Mouse (Mus musculus): ENCODE data around the gene Col4a3bp. TPM values are rescaled to one million over a fixed set of nuclear protein-coding genes. Genes with fewer than 3 reads are reported as not detected.

Gene Col4a3bp
- polyA plus RNA-seq, 1 experiment from 2014 or later: 6.4 TPM

DNA sequence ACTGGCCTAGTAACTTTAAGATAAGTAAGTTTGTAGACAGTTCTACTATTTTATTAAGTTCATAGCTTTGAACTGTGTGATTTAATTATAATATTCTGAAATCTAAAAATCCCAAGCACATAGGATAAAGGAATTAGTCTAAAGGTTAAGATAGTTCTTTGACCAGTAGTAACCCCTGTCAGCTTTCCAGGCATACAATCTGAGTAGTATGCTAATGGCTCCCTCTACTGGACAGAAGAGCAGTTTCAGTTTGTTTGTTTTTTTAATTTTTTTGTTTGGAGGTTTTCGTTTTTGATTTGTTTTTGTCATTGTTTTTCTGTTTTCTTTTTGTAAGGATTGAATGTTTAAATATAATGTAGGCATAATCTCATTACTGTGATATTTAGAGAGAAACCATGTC is 51.2 kb downstream of the Col4a3bp start:
- peaks cover 9% of the 10 kb centered on the region; the same call in 1 of the 2 replicates for H3K4me1 ChIP-seq
- peak; percentile 59; the same call in 1 of the 2 replicates for ATAC-seq
- 20% methylated on average over 1 of the region's 1 CpGs for WGBS
- H3K9ac ChIP-seq: no peak overlapping the region
- H3K36me3 ChIP-seq (ENCODE audit: poor library complexity, severe bottlenecking): 0 out of 2 replicates have a peak, but pooled peaks cover 3% of the 10 kb centered on the region
- H3K9me3 ChIP-seq (replicated peaks): no peaks in the 10 kb centered on the region
- H3K4me2 ChIP-seq: no peak overlapping the region
- no peak overlapping the region for H3K27ac ChIP-seq
- H3K4me3 ChIP-seq: no peak overlapping the region
- no peaks in the 10 kb centered on the region for H3K27me3 ChIP-seq

DNA sequence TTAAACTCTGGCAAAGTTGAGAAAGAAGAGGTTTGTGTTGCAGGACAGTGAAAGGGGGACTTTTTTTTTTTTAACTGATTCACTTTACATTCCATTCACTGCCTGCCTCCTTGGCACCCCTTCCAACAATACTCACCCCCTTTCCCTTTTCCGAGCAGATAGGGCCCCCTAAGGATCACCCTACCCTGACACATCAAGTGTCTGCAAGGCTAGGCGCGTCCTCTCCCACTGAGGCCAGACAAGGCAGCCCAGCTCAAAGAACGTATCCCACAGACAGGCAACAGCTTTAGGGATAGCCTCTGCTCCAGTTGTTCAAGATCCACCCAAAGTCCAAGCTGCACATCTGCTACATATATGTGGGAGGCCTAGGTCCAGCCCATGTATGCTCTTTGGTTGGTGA is 51.7 kb downstream of the Col4a3bp start:
- H3K9ac ChIP-seq: no peak overlapping the region
- no peak overlapping the region for H3K4me3 ChIP-seq
- H3K27me3 ChIP-seq: no peaks in the 10 kb centered on the region
- H3K4me1 ChIP-seq: peaks cover 9% of the 10 kb centered on the region; the same call in 1 of the 2 replicates
- H3K27ac ChIP-seq: no peak overlapping the region
- H3K9me3 ChIP-seq (replicated peaks): no peaks in the 10 kb centered on the region
- H3K4me2 ChIP-seq: no peak overlapping the region
- 0 out of 2 replicates have a peak, but pooled peaks have one; percentile 30 for ATAC-seq
- 81% methylated on average over 4 of the region's 4 CpGs for WGBS
- 0 out of 2 replicates have a peak, but pooled peaks cover 7% of the 10 kb centered on the region for H3K36me3 ChIP-seq (ENCODE audit: poor library complexity, severe bottlenecking)

DNA sequence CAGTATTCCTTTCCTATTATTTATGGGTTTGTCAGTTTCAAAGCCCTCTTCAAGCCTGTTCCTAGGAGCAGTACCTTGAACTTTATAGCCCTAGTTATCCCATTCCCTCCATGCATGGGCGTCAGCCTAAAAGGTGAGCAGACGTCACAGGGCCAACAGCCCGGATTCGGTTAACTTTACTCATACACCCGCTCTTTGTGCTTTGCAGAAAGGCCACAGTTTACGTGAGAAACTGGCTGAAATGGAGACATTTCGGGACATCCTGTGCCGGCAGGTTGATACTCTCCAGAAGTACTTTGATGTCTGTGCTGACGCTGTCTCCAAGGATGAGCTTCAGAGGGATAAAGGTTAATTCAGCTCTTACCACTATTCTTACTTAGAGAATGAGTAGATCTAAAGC is 56.8 kb downstream of the Col4a3bp start:
- H3K9ac ChIP-seq: no peak overlapping the region
- no peak overlapping the region for H3K27ac ChIP-seq
- peaks cover 13% of the 10 kb centered on the region; the same call in 1 of the 2 replicates for H3K36me3 ChIP-seq (ENCODE audit: poor library complexity, severe bottlenecking)
- H3K27me3 ChIP-seq: no peaks in the 10 kb centered on the region
- 93% methylated on average over 9 of the region's 9 CpGs for WGBS
- H3K4me3 ChIP-seq: no peak overlapping the region
- ATAC-seq: no peak
- no peak overlapping the region for H3K4me2 ChIP-seq
- H3K4me1 ChIP-seq: no peaks in the 10 kb centered on the region
- no peaks in the 10 kb centered on the region for H3K9me3 ChIP-seq (replicated peaks)

DNA sequence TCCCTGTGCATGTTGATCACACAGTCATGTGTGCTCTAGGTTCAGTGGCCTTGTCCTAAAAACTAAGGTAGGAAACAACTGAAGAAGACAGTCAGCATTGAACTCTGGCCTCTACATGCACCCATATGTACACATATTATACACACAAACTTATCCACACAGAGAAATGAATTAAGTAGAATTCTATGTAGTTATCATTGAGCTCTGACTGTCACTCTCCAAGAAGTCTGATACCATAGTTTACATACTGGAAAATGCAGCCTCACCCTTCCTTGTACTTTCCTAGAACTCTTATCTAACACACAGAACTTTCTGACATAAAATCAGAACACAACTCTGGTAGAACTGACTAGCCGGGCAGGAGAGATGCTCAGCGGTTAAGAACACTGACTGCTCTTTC is 61.8 kb downstream of the Col4a3bp start:
- Histone ChIP-seq H3K9me3 (replicated peaks) (no peaks in the 10 kb centered on the region), H3K27me3 (no peaks in the 10 kb centered on the region), H3K4me2 (no peak overlapping the region), H3K4me3 (no peak overlapping the region), H3K9ac (no peak overlapping the region), H3K4me1 (no peaks in the 10 kb centered on the region), H3K36me3 (ENCODE audit: poor library complexity, severe bottlenecking) (peaks cover 20% of the 10 kb centered on the region), H3K27ac (no peak overlapping the region)
- 95% methylated on average over 2 of the region's 2 CpGs for WGBS
- ATAC-seq: no peak

DNA sequence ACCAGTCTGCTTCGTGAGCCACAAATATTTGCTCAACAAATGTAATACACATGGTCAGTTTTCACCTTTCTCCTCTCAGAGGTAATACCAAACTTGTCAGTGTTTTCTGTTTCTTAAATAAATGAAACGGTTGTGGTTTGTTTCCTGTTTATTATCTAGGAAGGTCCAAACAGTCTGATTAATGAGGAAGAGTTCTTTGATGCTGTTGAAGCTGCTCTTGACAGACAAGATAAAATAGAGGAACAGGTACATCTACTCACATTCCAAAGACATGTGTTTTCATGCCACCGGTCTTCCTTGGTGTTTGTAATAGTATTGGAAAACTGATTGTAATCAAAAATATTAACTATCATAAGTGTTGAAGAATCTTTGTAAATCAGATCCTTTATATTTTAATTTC is 72.2 kb downstream of the Col4a3bp start:
- Histone ChIP-seq H3K36me3 (ENCODE audit: poor library complexity, severe bottlenecking) (0 out of 2 replicates have a peak, but pooled peaks cover 8% of the 10 kb centered on the region), H3K4me1 (no peaks in the 10 kb centered on the region), H3K27ac (no peak overlapping the region), H3K4me3 (no peak overlapping the region), H3K27me3 (no peaks in the 10 kb centered on the region), H3K9me3 (replicated peaks) (no peaks in the 10 kb centered on the region), H3K9ac (no peak overlapping the region), H3K4me2 (no peak overlapping the region)
- WGBS: 93% methylated on average over 3 of the region's 3 CpGs
- no peak for ATAC-seq

DNA sequence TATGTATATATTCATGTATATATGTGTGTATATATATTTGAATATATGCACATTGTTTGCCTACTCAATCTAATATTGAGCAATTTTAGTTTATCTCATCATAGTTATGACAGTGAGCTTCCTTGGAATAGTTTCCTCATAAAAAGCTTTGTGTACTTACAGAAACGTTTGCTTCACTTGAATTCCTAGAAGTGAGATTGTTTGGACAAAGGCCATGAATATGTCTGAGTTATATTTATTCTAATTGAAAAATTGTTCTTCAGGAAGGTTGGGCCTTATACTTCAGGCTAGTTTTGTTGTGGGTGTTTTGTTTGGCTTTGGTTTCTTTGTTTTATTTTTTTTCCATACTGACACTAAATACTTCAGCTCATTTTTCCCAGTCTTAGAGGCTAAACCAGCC is 78.5 kb downstream of the Col4a3bp start:
- no peak overlapping the region for H3K27ac ChIP-seq
- no peaks in the 10 kb centered on the region for H3K27me3 ChIP-seq
- 88% methylated on average over 1 of the region's 1 CpGs for WGBS
- no peak overlapping the region for H3K4me3 ChIP-seq
- H3K9ac ChIP-seq: no peak overlapping the region
- H3K4me1 ChIP-seq: no peaks in the 10 kb centered on the region
- ATAC-seq: no peak
- no peaks in the 10 kb centered on the region for H3K9me3 ChIP-seq (replicated peaks)
- H3K36me3 ChIP-seq (ENCODE audit: poor library complexity, severe bottlenecking): peaks cover 9% of the 10 kb centered on the region
- no peak overlapping the region for H3K4me2 ChIP-seq

DNA sequence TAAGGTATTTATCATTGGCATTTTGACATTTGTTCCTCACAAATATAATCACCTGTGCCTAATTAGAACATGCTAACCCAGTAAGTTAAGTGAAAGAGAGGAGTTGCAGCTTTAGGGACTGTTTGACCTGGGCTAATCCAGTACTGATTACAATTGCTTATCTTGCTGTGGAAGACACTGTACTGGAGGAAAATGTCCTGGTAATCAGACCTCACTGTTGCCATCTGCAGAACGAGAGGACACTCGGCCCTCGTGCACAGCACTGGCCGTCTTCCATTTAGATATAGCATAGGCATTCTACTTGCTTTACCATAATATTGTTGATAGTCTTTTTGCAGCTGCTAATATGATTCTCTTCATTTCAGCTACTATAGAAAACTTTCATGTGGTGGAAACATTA is 88.0 kb downstream of the Col4a3bp start:
- Histone ChIP-seq H3K4me2 (no peak overlapping the region), H3K27ac (no peak overlapping the region), H3K9me3 (replicated peaks) (no peaks in the 10 kb centered on the region), H3K4me1 (no peaks in the 10 kb centered on the region), H3K4me3 (no peak overlapping the region), H3K9ac (no peak overlapping the region), H3K27me3 (no peaks in the 10 kb centered on the region), H3K36me3 (ENCODE audit: poor library complexity, severe bottlenecking) (peaks cover 46% of the 10 kb centered on the region)
- 95% methylated on average over 4 of the region's 4 CpGs for WGBS
- ATAC-seq: no peak

DNA sequence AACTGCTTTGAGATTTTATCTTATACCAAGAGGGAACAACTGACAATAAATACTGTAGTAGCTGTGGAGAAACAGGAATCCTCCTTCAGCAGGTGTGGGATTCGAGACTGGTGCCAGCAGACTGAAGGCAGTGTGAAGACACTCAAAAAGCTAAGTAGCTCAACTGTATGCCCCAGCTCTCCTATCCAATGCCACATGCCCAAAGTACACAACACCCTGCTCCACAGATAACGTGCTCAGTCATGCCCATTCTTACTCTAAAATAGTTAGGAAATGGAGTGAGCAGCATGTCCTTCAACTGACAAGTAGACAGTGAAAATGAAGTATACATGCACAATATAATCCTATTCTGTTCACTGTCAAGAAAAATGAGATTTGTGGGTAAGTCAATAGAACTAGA is 101.8 kb downstream of the Col4a3bp start:
- H3K36me3 ChIP-seq (ENCODE audit: poor library complexity, severe bottlenecking): peaks cover 26% of the 10 kb centered on the region
- no peaks in the 10 kb centered on the region for H3K4me1 ChIP-seq
- no peak overlapping the region for H3K4me2 ChIP-seq
- H3K9ac ChIP-seq: no peak overlapping the region
- peak; percentile 36 for ATAC-seq
- H3K9me3 ChIP-seq (replicated peaks): no peaks in the 10 kb centered on the region
- H3K27me3 ChIP-seq: no peaks in the 10 kb centered on the region
- no peak overlapping the region for H3K27ac ChIP-seq
- 79% methylated on average over 2 of the region's 2 CpGs for WGBS
- no peak overlapping the region for H3K4me3 ChIP-seq

DNA sequence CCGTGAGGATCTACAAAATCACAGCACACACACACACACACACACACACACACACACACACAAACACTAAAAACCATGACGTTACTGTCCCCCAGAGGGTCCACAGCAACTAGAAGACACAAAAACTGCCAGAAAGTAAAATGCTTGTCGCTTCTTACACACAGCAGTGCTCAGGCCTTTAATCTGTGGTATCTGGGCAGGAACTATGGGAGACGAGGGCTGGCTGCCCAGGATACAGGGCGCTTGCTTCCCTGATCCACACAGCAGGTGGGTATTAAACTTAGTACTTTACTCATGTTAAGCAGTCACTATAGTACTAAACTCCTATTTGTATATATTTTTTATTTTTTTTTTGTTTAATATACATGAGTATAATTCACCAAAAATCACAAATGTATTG is 103.4 kb downstream of the Col4a3bp start:
- no peak overlapping the region for H3K4me2 ChIP-seq
- WGBS: 60% methylated on average over 5 of the region's 5 CpGs
- no peak for ATAC-seq
- H3K36me3 ChIP-seq (ENCODE audit: poor library complexity, severe bottlenecking): peaks cover 41% of the 10 kb centered on the region
- no peaks in the 10 kb centered on the region for H3K27me3 ChIP-seq
- H3K4me1 ChIP-seq: no peaks in the 10 kb centered on the region
- H3K9me3 ChIP-seq (replicated peaks): no peaks in the 10 kb centered on the region
- no peak overlapping the region for H3K9ac ChIP-seq
- no peak overlapping the region for H3K27ac ChIP-seq
- no peak overlapping the region for H3K4me3 ChIP-seq

DNA sequence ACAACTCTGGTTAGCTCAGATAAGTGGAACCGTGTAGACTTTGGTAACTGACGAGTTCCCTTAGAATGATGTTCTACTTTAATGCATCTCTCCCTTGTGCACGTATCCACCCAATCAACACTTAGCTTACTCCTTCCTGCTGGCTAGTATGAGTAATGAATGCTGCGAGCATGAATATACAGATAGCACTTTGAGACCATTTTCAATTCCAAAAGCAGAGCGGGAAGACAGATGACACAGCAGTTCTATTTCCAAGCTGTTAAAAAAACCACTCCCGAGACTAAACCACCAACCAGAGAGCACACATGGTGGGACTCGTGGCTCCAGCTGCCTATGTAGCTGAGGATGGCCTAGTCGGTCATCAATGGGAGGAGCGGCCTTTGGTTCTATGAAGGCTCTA is 110.6 kb downstream of the Col4a3bp start:
- no peaks in the 10 kb centered on the region for H3K4me1 ChIP-seq
- no peak overlapping the region for H3K4me3 ChIP-seq
- no peak overlapping the region for H3K27ac ChIP-seq
- WGBS: 92% methylated on average over 9 of the region's 9 CpGs
- H3K9me3 ChIP-seq (replicated peaks): no peaks in the 10 kb centered on the region
- no peaks in the 10 kb centered on the region for H3K27me3 ChIP-seq
- ATAC-seq: no peak
- no peak overlapping the region for H3K9ac ChIP-seq
- peaks cover 96% of the 10 kb centered on the region for H3K36me3 ChIP-seq (ENCODE audit: poor library complexity, severe bottlenecking)
- no peak overlapping the region for H3K4me2 ChIP-seq

DNA sequence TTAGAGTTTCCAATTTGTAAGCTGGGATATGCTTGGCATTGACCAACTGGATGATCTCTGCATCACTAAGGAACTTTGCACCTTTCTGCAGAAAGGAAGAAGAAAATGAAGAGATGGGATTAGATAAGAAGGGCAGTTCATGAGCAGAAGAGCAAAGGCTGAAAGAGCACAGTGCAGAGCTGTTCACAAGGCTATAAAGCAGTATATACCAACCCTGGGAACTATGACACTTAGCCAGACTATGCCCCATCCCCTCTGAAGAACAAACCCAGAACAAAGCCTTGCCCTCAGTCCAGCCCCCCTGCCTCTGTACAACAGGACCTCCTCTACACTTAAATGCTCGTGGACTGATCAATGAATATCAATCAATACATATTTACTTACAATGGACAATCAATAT is 114.3 kb downstream of the Col4a3bp start:
- H3K9ac ChIP-seq: no peak overlapping the region
- H3K27ac ChIP-seq: no peak overlapping the region
- ATAC-seq: no peak
- H3K36me3 ChIP-seq (ENCODE audit: poor library complexity, severe bottlenecking): peaks cover 94% of the 10 kb centered on the region
- H3K9me3 ChIP-seq (replicated peaks): no peaks in the 10 kb centered on the region
- H3K4me3 ChIP-seq: no peak overlapping the region
- H3K4me1 ChIP-seq: peaks cover 13% of the 10 kb centered on the region
- 75% methylated on average over 1 of the region's 1 CpGs for WGBS
- no peaks in the 10 kb centered on the region for H3K27me3 ChIP-seq
- H3K4me2 ChIP-seq: no peak overlapping the region

DNA sequence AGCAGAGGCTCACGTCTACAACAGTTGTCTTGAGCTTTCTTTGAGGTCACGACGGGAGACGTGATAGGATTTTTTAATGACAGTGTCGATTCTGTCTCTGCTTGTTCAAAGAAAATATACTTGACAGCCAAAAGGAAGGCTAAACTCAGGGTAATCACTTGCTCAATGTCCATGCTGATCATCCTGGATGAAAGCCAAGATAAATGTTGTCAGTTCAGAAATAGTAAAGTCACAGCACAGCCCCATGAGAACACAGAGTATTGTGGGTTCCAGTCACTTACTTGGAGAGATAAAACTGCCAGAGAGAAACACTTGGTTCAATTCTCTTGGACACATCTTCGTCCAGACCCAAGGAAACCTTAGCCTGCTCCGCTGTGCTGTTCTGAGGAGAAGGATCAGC is 116.5 kb downstream of the Col4a3bp start:
- H3K9me3 ChIP-seq (replicated peaks): no peaks in the 10 kb centered on the region
- no peak overlapping the region for H3K4me3 ChIP-seq
- no peak for ATAC-seq
- peaks cover 13% of the 10 kb centered on the region for H3K4me1 ChIP-seq
- peaks cover 95% of the 10 kb centered on the region for H3K36me3 ChIP-seq (ENCODE audit: poor library complexity, severe bottlenecking)
- no peaks in the 10 kb centered on the region for H3K27me3 ChIP-seq
- H3K9ac ChIP-seq: no peak overlapping the region
- H3K4me2 ChIP-seq: no peak overlapping the region
- H3K27ac ChIP-seq: no peak overlapping the region
- WGBS: 90% methylated on average over 7 of the region's 7 CpGs

DNA sequence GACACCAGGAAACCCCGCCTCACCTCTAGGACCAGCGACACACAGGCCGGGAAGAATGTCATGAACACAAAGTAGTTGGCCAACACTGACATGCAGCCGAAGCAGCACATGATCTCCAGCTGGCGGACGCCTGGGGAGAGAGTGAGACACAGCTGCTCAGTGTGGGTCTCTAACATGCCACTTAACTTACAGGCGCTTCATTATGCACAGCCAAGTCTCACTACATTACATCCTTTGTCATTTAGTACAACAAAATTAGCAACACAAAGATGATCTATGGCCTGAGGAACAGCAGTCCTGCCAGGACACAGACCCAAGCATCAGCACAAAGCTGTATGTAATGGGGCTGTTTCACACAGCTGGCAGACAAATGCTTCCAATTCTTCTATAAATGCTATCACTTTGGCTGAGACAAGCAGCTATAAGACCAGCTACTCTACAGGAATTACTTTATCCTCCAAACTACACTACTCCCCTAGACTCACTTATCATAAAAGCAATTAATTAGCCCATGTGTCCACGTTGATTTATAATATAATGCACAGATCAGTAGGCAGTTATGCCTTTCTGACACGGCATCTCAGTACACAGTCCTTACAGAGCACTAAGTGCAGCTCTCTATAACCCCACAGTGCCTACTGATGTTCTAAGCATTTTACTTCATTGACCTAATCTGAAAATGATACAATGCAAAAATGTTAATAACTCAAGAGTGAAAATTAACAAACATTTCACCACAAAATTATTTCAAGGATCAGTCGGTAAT is 117.9 kb downstream of the Col4a3bp start:
- Histone ChIP-seq H3K4me2 (no peak overlapping the region), H3K27ac (peak overlapping the region; percentile 35), H3K9ac (no peak overlapping the region), H3K36me3 (ENCODE audit: poor library complexity, severe bottlenecking) (peaks cover 95% of the 10 kb centered on the region), H3K4me1 (peaks cover 13% of the 10 kb centered on the region), H3K9me3 (replicated peaks) (no peaks in the 10 kb centered on the region), H3K4me3 (no peak overlapping the region), H3K27me3 (no peaks in the 10 kb centered on the region)
- ATAC-seq: peak; percentile 91
- 55% methylated on average over 10 of the region's 10 CpGs for WGBS

Measured in forebrain, embryonic 13.5 days (tissue).